Mouse (Mus musculus): ENCODE measurements around the gene Vegfb. TPM values are rescaled to one million over a fixed set of nuclear protein-coding genes. Genes with fewer than 3 reads are reported as not detected.

The Vegfb gene
- polyA plus RNA-seq, 2 experiments: 44.9 to 46.7 TPM

DNA sequence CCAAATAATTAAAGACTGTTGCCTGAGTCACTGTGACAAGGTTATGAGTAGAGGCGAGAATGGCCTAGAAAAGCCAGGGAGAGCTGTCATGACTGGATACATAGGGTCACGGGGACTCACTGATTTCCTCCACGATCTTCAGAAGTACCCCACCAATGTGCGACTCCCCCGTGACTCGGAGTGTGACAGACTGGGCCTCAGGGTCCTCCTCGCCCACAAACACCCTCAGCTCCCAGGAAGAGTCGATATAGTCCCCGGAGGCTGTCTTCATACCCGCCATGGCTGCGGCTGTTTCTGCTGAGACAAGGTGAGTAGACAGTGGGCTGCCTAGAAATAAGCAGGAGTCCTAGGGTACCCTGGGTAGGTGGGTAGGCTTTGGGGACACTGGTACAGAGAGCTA lies 31.1 kb upstream of the Vegfb start:
- no peaks in the 10 kb centered on the region for H3K9me3 ChIP-seq (ENCODE audit: control insufficient read depth, low read length)
- DNase-seq (ENCODE audit: low spot score) (no peak), ATAC-seq (ENCODE audit: low FRiP score, low read depth) (no peak)
- H3K9ac ChIP-seq (ENCODE audit: low read depth, low read length, severe bottlenecking): no peak overlapping the region
- no peak overlapping the region for H3K4me2 ChIP-seq (replicated peaks; ENCODE audit: low read depth, low read length, severe bottlenecking)
- H3K4me3 ChIP-seq (replicated peaks; ENCODE audit: low read length): no peak overlapping the region
- peaks cover 62% of the 10 kb centered on the region for H3K36me3 ChIP-seq (ENCODE audit: control insufficient read depth, insufficient read depth, low read length)
- WGBS: 90% methylated on average over 11 of the region's 11 CpGs
- no peaks in the 10 kb centered on the region for H3K27me3 ChIP-seq (ENCODE audit: control insufficient read depth, insufficient read depth, low read length)
- H3K27ac ChIP-seq (replicated peaks; ENCODE audit: low read depth, low read length): no peak overlapping the region
- no peak for TF ChIP-seq POLR2A (IDR thresholded peaks at IDR 0.05; ENCODE audit: borderline replicate concordance, extremely low read depth, insufficient read depth, insufficient read length)
- no peaks in the 10 kb centered on the region for H3K4me1 ChIP-seq (ENCODE audit: control insufficient read depth, insufficient read depth, low read length)

DNA sequence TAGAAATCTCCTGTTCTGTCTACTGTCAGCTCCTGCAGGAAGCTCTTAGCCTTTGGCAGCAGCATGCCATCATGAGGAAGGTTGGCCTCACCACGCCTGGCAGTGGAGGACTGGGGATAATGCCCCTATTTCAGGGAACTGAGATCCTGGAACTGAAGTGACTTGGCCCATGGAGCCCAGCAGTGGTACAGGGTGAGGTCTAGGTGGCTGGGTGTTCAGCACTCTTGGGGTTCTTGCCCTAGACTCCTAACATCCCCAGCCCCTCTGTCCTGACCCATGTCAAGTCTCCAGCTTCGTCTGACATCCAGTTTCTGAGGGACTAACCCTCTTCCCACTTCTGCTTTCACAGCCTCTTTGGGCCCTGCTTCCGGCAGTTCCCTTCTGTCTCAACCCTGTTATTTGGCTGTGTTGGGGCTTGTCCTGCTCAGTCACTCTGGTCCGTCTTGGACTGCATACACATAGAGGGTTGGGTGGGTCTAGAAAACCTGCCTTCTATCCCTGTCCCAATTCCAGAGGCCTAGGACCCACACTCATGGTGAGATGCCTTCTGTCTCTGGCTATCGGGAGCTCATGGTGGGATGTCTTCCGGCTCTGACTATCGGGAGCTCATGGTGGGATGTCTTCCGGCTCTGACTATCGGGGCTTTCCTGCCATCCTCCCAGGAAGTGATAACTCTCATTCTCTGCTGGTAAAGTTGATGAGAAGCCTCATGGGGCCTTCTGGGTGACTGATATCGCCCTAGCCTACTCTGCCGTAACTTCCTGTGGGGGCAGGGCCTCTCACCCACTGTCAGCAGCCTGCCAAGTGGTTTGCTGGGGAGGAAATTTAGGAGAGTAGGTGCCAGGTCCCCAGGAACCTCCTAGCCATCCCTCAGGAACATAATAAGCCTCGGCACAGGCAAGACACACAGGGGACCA lies 30.3 kb upstream of the Vegfb start:
- no peak for DNase-seq (ENCODE audit: low spot score)
- WGBS: 81% methylated on average over 12 of the region's 12 CpGs
- Histone ChIP-seq H3K27ac (replicated peaks; ENCODE audit: low read depth, low read length) (no peak overlapping the region), H3K27me3 (ENCODE audit: control insufficient read depth, insufficient read depth, low read length) (no peaks in the 10 kb centered on the region), H3K36me3 (ENCODE audit: control insufficient read depth, insufficient read depth, low read length) (peaks cover 55% of the 10 kb centered on the region), H3K4me3 (replicated peaks; ENCODE audit: low read length) (no peak overlapping the region), H3K4me2 (replicated peaks; ENCODE audit: low read depth, low read length, severe bottlenecking) (no peak overlapping the region), H3K9ac (ENCODE audit: low read depth, low read length, severe bottlenecking) (no peak overlapping the region), H3K9me3 (ENCODE audit: control insufficient read depth, low read length) (no peaks in the 10 kb centered on the region), H3K4me1 (ENCODE audit: control insufficient read depth, insufficient read depth, low read length) (no peaks in the 10 kb centered on the region)
- TF ChIP-seq POLR2A (IDR thresholded peaks at IDR 0.05; ENCODE audit: borderline replicate concordance, extremely low read depth, insufficient read depth, insufficient read length): no peak
- no peak for ATAC-seq (ENCODE audit: low FRiP score, low read depth)

DNA sequence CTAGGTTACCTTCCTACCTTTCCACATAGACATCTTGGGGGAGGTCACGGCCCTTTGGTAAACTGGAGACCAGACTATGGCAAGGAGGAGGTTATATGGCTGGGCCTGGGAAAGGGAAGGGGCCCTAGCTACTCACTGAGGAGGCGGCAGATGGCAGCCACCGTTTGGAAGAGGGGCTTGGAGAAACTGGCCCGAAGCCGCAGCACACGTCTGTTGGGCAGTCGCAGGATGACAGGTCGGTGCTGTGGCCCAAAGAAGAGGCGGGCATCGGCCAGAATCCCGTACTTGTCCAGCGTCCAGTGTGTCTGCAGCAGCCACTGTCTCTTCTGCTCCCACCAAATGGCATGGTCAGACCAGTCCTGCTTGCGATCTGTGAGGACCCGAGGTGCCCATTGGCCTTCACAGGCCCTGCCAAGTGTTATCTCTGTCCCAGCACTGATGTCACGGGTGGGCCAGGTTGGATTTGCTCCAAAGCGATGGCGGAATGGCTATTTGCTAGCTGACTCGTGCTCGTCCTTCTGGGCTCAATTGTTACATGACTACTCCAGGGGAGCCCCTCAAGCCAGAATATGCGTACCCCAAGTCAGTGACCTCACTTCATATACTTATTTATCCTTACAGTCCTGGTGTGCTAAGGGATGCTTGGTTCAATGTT lies 27.2 kb upstream of the Vegfb start:
- Histone ChIP-seq H3K9ac (ENCODE audit: low read depth, low read length, severe bottlenecking) (no peak overlapping the region), H3K9me3 (ENCODE audit: control insufficient read depth, low read length) (no peaks in the 10 kb centered on the region), H3K27me3 (ENCODE audit: control insufficient read depth, insufficient read depth, low read length) (no peaks in the 10 kb centered on the region), H3K27ac (replicated peaks; ENCODE audit: low read depth, low read length) (no peak overlapping the region), H3K4me1 (ENCODE audit: control insufficient read depth, insufficient read depth, low read length) (no peaks in the 10 kb centered on the region), H3K4me3 (replicated peaks; ENCODE audit: low read length) (no peak overlapping the region), H3K36me3 (ENCODE audit: control insufficient read depth, insufficient read depth, low read length) (peaks cover 23% of the 10 kb centered on the region), H3K4me2 (replicated peaks; ENCODE audit: low read depth, low read length, severe bottlenecking) (no peak overlapping the region)
- 90% methylated on average over 20 of the region's 20 CpGs for WGBS
- TF ChIP-seq POLR2A (IDR thresholded peaks at IDR 0.05; ENCODE audit: borderline replicate concordance, extremely low read depth, insufficient read depth, insufficient read length): no peak
- DNase-seq (ENCODE audit: low spot score) (no peak), ATAC-seq (ENCODE audit: low FRiP score, low read depth) (no peak)

DNA sequence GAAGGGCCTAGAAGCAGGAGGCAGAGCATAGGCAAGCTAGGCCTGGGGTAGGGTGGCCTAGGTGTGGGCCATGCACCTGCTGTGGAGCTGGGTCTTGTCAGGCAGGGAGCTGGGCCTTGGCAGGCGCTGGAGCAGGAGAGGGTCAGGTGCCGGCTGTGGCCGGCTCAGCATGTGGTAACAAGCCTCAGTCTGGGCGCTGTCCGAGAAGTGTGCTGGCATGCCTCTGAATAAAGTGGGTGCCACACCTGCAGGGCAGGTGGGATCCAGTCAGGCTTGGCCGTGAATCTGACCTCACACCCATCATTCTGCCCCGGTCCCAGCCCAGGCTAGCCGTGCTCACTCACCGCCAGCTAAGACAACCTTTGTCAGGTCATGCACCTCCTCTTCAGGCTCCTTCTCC lies 26.5 kb upstream of the Vegfb start:
- Histone ChIP-seq H3K9me3 (ENCODE audit: control insufficient read depth, low read length) (no peaks in the 10 kb centered on the region), H3K36me3 (ENCODE audit: control insufficient read depth, insufficient read depth, low read length) (peaks cover 17% of the 10 kb centered on the region), H3K27me3 (ENCODE audit: control insufficient read depth, insufficient read depth, low read length) (no peaks in the 10 kb centered on the region), H3K27ac (replicated peaks; ENCODE audit: low read depth, low read length) (no peak overlapping the region), H3K9ac (ENCODE audit: low read depth, low read length, severe bottlenecking) (no peak overlapping the region), H3K4me1 (ENCODE audit: control insufficient read depth, insufficient read depth, low read length) (no peaks in the 10 kb centered on the region), H3K4me3 (replicated peaks; ENCODE audit: low read length) (no peak overlapping the region), H3K4me2 (replicated peaks; ENCODE audit: low read depth, low read length, severe bottlenecking) (no peak overlapping the region)
- 85% methylated on average over 9 of the region's 9 CpGs for WGBS
- TF ChIP-seq POLR2A (IDR thresholded peaks at IDR 0.05; ENCODE audit: borderline replicate concordance, extremely low read depth, insufficient read depth, insufficient read length): no peak
- no peak for DNase-seq (ENCODE audit: low spot score)
- ATAC-seq (ENCODE audit: low FRiP score, low read depth): no peak

DNA sequence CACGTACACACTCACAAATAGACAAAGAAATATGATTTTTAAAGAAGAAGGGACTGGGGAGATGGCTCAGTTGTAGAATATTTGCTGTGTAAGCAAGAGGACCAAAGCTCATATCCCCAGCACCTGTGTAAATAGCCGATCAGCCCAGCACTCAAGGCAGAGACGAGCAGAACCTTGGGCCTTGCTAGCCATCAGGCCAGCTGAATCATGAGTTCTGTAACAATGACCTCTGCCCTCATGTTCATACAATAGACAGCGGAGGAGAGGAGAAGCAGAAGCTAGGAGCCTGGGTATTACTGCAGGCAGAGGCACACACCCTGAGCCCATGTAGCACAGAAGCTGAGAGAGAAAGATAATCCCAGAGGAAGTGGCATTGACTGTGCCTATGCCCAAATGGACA lies 25.0 kb upstream of the Vegfb start:
- WGBS: 92% methylated on average over 4 of the region's 4 CpGs
- ATAC-seq (ENCODE audit: low FRiP score, low read depth): no peak

More for the DNA sequence above, 25.0 kb upstream of the Vegfb start:
- Histone ChIP-seq H3K4me2 (replicated peaks; ENCODE audit: low read depth, low read length, severe bottlenecking) (no peak overlapping the region), H3K36me3 (ENCODE audit: control insufficient read depth, insufficient read depth, low read length) (peaks cover 7% of the 10 kb centered on the region; the same call in 1 of the 2 replicates), H3K4me1 (ENCODE audit: control insufficient read depth, insufficient read depth, low read length) (no peaks in the 10 kb centered on the region), H3K4me3 (replicated peaks; ENCODE audit: low read length) (no peak overlapping the region), H3K27ac (replicated peaks; ENCODE audit: low read depth, low read length) (no peak overlapping the region), H3K9me3 (ENCODE audit: control insufficient read depth, low read length) (no peaks in the 10 kb centered on the region), H3K9ac (ENCODE audit: low read depth, low read length, severe bottlenecking) (no peak overlapping the region), H3K27me3 (ENCODE audit: control insufficient read depth, insufficient read depth, low read length) (no peaks in the 10 kb centered on the region)
- DNase-seq (ENCODE audit: low spot score): no peak
- no peak for TF ChIP-seq POLR2A (IDR thresholded peaks at IDR 0.05; ENCODE audit: borderline replicate concordance, extremely low read depth, insufficient read depth, insufficient read length)
